Mouse (Mus musculus) ovary, postnatal 10 days (tissue): ENCODE results near the gene Prdm9.
"Not testable (repeated sequence)": the region's sequence is repeated elsewhere in the genome, so short reads cannot be mapped to it uniquely, and the experiment has no call there.

Experiments
- DNase-seq: peaks from one replicate; pipeline ENCODE4 v3.0.0; 2022; ENCODE audit warnings: low spot score

The Prdm9 gene

DNA sequence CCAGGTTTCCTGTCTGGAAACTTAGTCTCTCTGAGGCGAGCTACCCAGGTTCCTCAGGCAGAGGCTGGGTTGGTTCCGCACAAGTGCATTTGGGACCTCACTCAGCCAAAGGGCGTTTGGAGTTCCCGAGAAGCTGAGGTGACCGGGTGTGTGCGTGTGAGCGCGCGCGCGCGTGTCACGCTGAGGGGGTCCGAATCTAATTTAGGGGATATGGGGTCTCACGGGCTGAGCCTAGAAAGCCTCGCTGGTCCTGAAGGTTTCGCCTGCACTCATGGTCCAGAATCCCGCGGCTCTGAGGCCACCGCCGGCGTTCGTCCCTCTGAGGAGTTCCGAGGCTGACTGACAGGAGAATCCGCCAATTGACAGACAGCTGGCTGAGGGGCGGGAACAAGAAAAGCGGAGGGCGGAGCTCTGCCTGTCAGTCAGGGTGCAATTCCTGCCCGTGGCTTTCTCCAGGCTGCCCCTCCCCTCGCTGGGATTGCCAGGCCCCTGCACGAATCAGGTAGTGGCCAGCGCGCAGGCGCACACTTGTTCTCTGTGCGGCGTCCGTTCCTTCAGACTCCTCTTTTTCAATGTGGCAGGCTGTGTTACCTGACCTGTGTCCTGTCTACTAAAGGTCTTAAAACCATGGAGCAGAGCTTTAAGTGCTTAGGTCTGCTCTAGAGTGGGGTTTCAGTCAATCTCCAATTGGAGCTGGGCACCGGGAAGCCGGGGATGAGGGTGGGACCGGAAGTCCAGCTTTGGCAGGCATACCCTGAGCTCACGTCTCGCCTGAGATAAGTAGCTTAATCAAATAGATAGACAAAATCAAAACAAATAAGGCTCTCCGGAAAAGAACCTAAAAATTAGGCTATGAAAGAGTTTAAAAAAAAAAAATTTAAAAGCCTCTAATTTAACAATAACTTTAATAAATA lies at the start of gene Prdm9:
Gene Prdm9 (minus strand): TSS at position 341 of the 914 bp plus-strand sequence.
- peak; percentile 100 for DNase-seq

DNA sequence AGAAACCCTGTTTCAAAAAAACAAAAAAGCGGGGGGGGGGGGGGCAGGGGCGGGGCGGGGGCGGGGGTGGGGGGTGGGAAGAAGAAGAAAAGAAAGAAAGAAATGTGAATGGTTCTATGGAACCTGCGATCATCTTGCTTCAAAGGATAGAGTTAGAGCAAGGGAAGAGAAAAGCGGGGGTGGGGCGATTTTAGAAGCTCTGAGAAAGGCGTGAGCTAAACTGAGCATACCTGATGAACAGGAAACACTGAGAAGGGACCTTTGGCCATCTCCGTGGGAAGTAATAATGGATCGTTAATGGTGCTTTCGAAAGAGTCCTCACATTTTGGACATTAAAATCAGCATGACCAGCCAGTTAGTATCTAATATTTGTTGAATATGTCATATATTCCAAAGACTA lies 35.3 kb upstream of the Prdm9 start:
- no peak for DNase-seq

DNA sequence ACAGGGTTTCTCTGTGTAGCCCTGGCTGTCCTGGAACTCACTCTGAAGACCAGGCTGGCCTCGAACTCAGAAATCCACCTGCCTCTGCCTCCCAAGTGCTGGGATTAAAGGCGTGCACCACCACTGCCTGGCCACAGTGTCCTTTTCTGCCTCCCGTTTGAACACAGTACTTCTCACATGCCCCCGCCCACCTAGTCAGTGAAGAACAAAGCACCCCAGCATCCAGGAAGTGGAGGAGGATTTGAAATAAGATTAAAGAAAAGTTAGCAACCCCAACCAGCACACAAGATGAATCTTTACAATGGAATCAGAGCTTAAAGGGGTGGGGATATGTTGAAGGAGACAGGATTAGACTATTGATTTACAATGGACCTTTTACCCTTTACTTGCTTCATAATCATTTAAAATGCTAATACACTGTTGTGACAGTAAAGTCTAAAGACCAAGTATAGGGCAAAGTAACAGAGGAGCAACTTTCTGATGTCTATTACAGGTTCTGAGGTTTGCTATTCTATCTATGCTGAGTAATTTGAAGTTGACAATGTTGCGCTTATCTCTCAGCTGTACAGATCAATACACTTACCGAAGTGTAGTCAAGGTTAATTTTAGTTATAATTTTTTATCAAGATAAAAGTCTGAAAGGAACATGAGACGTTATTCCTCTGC lies 27.2 kb upstream of the Prdm9 start:
- DNase-seq, result no peak

DNA sequence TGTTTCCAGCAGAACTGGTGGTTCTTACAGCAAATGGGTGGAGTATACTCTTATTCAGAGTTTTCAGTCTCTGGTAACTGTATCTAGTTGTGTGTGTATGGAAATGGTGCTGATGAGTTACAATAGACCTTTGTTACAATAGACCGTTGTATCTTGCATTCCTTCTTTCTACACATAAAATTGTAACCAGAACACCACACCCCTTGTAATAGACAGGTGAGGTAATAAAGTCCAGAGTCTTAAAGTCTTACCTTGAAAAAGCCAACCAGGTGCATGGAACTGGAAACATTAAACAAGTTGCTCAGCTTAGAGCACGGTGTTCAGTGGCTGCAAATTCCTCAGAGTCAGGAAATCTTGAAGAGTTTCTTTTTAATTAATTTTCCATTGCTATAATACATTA lies 24.0 kb upstream of the Prdm9 start:
- DNase-seq, result no peak

DNA sequence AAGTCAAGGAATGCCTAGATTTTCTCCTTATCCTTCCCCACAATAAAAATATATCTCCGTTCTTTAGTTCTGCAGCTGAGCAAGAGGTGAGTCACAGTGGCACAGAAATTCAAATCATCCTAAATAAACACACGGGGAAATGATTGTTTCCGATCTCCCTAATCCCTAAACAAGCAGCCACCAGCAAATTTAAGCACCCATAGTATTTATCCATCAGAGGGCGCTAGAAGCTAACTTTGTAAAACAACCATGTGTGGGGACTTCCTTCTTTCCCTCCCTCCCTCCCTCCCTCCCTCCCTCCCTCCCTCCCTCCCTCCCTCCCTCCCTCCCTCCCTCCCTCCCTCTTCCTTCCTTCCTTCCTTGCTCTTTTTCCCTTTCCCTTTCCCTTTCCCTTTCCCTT lies 21.5 kb upstream of the Prdm9 start:
- no peak for DNase-seq

- no peak for DNase-seq
These were observed 18.9 kb upstream of the Prdm9 start for GRCm38 (mm10) chr17:15583071-15583470.

GRCm38 (mm10) chr17:15580072-15580447 lies 15.9 kb upstream of the Prdm9 start:
- no peak for DNase-seq

- no peak for DNase-seq
These were observed 15.4 kb upstream of the Prdm9 start for GRCm38 (mm10) chr17:15579410-15580071.

GRCm38 (mm10) chr17:15577291-15577694 lies 13.1 kb upstream of the Prdm9 start:
- DNase-seq, result no peak

DNA sequence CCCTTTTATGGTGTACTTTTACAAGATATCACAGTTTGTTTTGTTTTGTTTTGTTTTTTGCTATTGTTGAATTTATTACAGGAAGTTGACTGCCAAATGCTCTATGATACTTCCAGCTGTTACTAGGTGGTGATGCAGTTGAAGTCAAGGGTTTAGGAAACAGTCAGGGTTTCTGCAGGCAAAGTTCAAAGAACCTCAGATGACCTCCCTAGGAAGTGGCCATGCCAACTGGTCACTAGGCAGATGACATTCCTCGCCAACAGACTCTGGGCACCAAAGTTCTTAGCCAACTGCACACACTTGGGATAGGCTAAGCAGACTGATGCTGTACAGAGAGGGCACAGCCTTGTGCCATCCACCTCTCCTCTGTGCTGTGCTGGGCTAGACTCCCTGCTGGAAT lies 10.9 kb upstream of the Prdm9 start:
- no peak for DNase-seq

DNA sequence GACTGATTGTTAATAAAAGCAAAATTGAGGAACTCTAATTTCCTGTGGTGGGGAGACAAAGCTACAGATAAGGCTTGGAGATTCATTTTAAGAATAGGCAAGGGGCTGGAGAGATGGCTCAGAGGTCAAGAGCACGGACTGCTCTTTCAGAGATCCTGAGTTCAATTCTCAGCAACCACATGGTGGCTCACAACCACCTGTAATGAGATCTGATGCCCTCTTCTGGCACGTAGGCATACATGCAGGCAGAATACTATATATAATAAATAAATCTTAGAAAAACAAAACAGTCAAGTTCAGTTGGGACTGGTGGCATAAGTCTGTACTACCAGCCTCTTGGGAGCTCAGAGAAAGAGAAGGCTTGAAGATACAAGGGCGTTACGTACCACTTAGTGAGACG lies 2.8 kb upstream of the Prdm9 start:
- no peak for DNase-seq

DNA sequence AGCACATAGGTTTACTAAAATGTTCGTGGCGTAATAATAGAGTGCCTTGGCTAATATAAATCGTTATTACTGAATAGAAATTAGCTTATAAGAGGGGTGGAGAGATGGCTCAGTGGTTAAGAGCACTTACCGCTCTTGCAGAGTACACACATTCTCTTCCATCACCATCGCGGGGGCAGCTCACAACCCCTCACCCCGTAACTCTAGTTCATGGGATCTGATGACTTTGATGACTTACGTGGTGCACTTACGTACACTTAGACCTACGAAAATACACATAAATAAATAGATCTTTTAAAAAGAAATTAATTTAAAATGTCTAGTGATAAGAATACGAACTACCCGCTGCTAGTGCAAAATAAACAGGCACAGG lies 760 bp upstream of the Prdm9 start:
- no peak for DNase-seq

GRCm38 (mm10) chr17:15559946-15560345 lies 4.2 kb downstream of the Prdm9 start:
- no peak for DNase-seq

DNA sequence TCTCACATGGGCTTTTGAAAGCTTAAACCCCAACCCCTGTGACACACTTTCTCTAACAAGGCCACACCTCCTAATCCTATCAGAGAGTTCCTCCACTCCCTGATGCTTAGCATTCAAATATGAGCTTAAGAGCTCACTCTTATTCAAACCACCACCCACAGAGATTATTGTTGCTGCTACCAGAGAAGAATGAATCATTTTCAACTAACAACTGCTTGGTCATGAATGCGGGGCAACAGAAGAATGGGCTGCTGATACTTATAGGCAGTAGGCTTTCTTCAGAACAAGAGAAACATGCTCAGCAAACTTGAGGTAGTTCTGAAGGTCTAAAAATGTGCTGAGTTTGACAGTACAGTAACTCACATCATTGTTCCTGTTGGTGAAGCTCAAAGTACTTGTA lies 14.4 kb downstream of the Prdm9 start:
- no peak for DNase-seq

GRCm38 (mm10) chr17:15546440-15546839 lies 17.7 kb downstream of the Prdm9 start:
- DNase-seq, result no peak

GRCm38 (mm10) chr17:15543868-15544267 lies 20.3 kb downstream of the Prdm9 start:
- not testable (repeated sequence) for DNase-seq

GRCm38 (mm10) chr17:15540309-15540708 lies 23.8 kb downstream of the Prdm9 start:
- no peak for DNase-seq

DNA sequence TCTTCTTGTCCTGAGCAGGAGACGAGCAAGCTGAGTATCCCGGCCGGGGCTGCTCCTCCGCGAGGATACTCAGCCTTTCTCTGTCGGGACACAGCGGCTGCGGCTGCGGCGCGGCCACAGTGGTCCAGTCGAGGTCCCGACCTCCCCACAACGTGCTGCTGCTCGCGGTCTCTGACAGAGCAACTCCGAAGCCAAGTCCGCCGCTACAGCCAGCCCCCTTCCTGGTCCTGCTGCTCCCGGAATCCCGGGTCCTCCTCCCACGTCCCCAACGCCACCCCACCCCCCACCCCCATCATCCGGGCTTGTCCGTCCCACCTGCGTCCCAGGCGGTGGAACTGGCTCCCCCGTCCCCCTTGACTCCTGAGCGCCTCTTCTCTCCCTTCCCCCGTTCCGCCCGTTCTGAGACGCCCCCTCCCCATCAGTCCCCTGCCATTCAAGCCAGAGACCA lies 27.7 kb downstream of the Prdm9 start:
- DNase-seq, result no peak

GRCm38 (mm10) chr17:15535943-15536342 lies 28.2 kb downstream of the Prdm9 start:
- DNase-seq, result no peak

DNA sequence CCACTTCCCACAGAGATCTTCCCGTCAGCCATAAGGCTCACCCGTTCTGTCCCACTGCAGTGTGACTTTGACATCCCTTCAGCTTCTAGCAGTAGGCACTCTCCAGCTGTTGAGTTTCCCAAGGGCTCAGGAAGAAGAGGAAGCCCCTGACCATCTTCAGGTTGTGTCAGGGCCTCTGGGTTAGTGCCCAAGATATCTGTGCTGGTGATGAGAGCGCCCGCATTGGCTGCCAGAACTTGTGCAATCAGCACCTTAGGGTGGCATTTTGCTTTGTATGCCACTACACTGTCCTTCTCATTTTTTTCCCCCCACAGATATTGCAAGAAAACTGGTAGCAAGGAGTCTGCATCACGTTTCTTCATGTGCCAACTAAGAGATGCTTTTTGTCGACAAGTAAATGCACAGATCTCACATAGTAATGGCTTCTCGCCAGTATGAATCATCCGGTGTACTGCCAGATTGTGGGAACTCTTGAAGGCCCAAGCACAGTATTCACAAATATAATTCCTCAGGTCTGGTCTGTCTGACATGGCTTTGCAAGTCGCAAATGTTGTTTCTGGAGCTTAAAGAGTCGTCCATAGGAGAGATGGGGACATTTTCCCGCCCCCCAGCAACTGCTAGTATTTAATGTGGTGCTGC lies 28.9 kb downstream of the Prdm9 start:
- no peak for DNase-seq

DNA sequence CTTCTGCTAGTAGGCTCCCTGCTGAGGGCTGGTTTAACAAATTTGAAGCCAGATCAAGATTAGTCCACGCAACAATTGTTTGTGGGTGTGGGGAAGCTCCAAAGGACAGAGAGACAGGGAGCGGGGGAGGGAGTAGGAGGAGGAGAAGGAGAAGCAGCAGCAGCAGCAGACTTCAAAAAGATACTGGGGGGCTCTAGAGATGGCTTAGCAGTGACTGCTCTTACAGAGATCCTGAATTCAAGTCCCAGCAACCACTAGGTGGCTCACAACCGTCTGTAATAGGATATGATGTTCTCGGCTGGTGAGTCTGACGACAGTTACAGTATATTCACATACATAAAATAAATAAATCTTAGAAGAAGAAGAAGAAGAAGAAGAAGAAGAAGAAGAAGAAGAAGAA lies 34.0 kb downstream of the Prdm9 start:
- no peak for DNase-seq

DNA sequence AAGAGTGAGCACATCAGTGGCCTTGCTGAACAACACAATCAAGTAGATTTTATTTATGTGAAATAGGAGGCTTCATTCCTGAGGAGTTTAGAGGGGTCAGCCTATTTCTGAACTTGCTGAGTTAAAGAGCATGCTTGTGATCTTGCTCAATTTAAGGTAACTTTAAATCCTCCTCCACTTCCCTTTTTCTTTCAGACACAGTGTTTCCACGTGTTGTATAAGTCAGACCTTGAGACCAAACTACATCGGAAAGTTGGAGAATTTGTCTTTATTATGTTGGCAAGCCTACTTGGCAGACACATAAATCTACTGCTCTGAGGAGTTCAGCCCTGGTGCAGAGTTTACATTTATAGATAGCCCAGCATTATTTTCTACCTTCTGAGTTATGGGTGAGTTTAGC lies 35.3 kb downstream of the Prdm9 start:
- no peak for DNase-seq

DNA sequence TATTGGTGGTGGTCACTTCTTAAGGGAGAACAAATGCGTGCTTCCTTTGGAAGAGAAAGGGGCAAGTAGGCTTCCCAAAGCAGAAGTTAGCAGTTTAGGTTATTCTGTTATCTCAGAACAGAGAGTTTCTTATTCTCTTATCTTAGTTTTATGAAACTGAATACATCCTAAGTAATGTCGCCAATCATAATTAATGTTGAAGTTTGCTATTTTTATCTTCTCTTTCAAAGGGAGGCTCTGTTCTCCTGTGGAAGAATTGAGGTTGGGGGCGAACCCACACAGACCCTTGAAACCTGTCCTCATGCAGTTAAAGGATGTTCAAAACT lies 36.4 kb downstream of the Prdm9 start:
- DNase-seq, result no peak
